Mouse (Mus musculus) heart, postnatal 25 days (tissue): Measurements from ENCODE around the gene Exosc2. TPM values are rescaled to one million over a fixed set of nuclear protein-coding genes. Genes with fewer than 3 reads are reported as not detected.
"Not testable (repeated sequence)": the region's sequence is repeated elsewhere in the genome, so short reads cannot be mapped to it uniquely, and the experiment has no call there.

Experiments
- DNase-seq: peaks from one replicate; pipeline ENCODE4 v3.0.0; 2022; ENCODE audit warnings: low spot score
- intact Hi-C: fragments of 180-260 bp; cut with DNase I; formaldehyde crosslinking; loops from one replicate; pipeline ENCODE4 v1.15.1; 2025
- total RNA-seq, 2 experiments: library from RNA; stranded (reverse); gene quantifications; 2 replicates each; pipeline ENCODE4 v1.2.3; 2021

The Exosc2 gene
- total RNA-seq, 2 experiments from 2014 or later = 8.3 to 9.6 TPM

- intact Hi-C loops = no loop called here
- no peak for DNase-seq
Measured at GRCm38 (mm10) chr2:31663804-31664180, 6.7 kb upstream of the Exosc2 start.

GRCm38 (mm10) chr2:31667332-31667731 lies 3.2 kb upstream of the Exosc2 start:
- no peak for DNase-seq
- intact Hi-C loops = no loop called here

- intact Hi-C loops = no loop called here
- no peak for DNase-seq
Measured at GRCm38 (mm10) chr2:31678641-31679040, 8.1 kb downstream of the Exosc2 start.

GRCm38 (mm10) chr2:31681051-31681707 lies 10.7 kb downstream of the Exosc2 start:
- intact Hi-C loops = loop anchor here (10.0 kb wide), 1 partner anchor 464 kb away; no protein-coding TSS in a partner anchor

GRCm38 (mm10) chr2:31681731-31682235 lies 11.3 kb downstream of the Exosc2 start:
- no peak for DNase-seq
- intact Hi-C loops = loop anchor here (10.0 kb wide), 1 partner anchor 463 kb away; no protein-coding TSS in a partner anchor

More at GRCm38 (mm10) chr2:31681051-31681707, 10.7 kb downstream of the Exosc2 start:
- DNase-seq = not testable (repeated sequence)

GRCm38 (mm10) chr2:31683666-31684065 lies 13.2 kb downstream of the Exosc2 start:
- intact Hi-C loops = loop anchor here (1.0 to 10.0 kb wide), 3 partner anchors 102 to 461 kb away; no protein-coding TSS in a partner anchor
- no peak for DNase-seq

GRCm38 (mm10) chr2:31688074-31688925 lies 17.8 kb downstream of the Exosc2 start, which contains the start of gene Abl1:
TSS of gene Abl1 (plus strand) at chr2:31688376.
- peak; percentile 95 for DNase-seq
- intact Hi-C loops = loop anchor here (5.0 to 10.0 kb wide), 2 partner anchors 159 to 457 kb away; partner anchors contain the start of gene Fibcd1

GRCm38 (mm10) chr2:31689045-31689444 lies 18.5 kb downstream of the Exosc2 start:
- no peak for DNase-seq
- intact Hi-C loops = loop anchor here (5.0 to 10.0 kb wide), 2 partner anchors 158 to 456 kb away; partner anchors contain the start of gene Fibcd1

GRCm38 (mm10) chr2:31690063-31690462 lies 19.5 kb downstream of the Exosc2 start:
- intact Hi-C loops = no loop called here
- no peak for DNase-seq

- intact Hi-C loops = no loop called here
- no peak for DNase-seq
Measured at GRCm38 (mm10) chr2:31698209-31698608, 27.7 kb downstream of the Exosc2 start.

GRCm38 (mm10) chr2:31700545-31701446 lies 30.3 kb downstream of the Exosc2 start:
- intact Hi-C loops = no loop called here

GRCm38 (mm10) chr2:31703226-31703625 lies 32.7 kb downstream of the Exosc2 start:
- no peak for DNase-seq
- intact Hi-C loops = no loop called here

More at GRCm38 (mm10) chr2:31700545-31701446, 30.3 kb downstream of the Exosc2 start:
- no peak for DNase-seq

GRCm38 (mm10) chr2:31705914-31706313 lies 35.4 kb downstream of the Exosc2 start:
- DNase-seq = no peak
- intact Hi-C loops = no loop called here

GRCm38 (mm10) chr2:31706531-31706930 lies 36.0 kb downstream of the Exosc2 start:
- DNase-seq = no peak
- intact Hi-C loops = no loop called here

GRCm38 (mm10) chr2:31712716-31713115 lies 42.2 kb downstream of the Exosc2 start:
- intact Hi-C loops = no loop called here
- no peak for DNase-seq

GRCm38 (mm10) chr2:31713813-31714212 lies 43.3 kb downstream of the Exosc2 start:
- DNase-seq = no peak
- intact Hi-C loops = no loop called here

- no peak for DNase-seq
- intact Hi-C loops = no loop called here
Measured at GRCm38 (mm10) chr2:31714780-31715179, 44.3 kb downstream of the Exosc2 start.

- intact Hi-C loops = no loop called here
- DNase-seq = no peak
Measured at GRCm38 (mm10) chr2:31715985-31716384, 45.5 kb downstream of the Exosc2 start.

- DNase-seq = no peak
- intact Hi-C loops = no loop called here
Measured at GRCm38 (mm10) chr2:31719202-31719880, 48.8 kb downstream of the Exosc2 start.
